Mouse (Mus musculus): ENCODE measurements around the gene Cops7b.

- TF ChIP-seq CTCF (IDR thresholded peaks at IDR 0.05; ENCODE audit: control insufficient read depth, insufficient read depth, insufficient replicate concordance, low read depth, low read length) = no peak
- TF ChIP-seq POLR2A (IDR thresholded peaks at IDR 0.05; ENCODE audit: control insufficient read depth, low read depth, low read length) = no peak
These were observed 17.4 kb downstream of the Cops7b start for GRCm38 (mm10) chr1:86600117-86600516.

All from testis, adult 2 months (tissue).